Mouse (Mus musculus): Measurements from ENCODE around the gene Hnrnpa1. TPM values are rescaled to one million over a fixed set of nuclear protein-coding genes. Genes with fewer than 3 reads are reported as not detected.

Gene Hnrnpa1
- total RNA-seq, 1 experiment from 2014 or later, result 1,831 TPM

Other genes starting within 250 kb of the Hnrnpa1 start
- not detected in 2 replicates for gene Hoxc8, start 249.8 kb upstream of the Hnrnpa1 start, total RNA-seq (2017)
- not detected in 2 replicates for gene Hoxc6, start 242.2 kb upstream of the Hnrnpa1 start, total RNA-seq (2017)
- not detected in 2 replicates for gene Hoxc4, start 221.5 kb upstream of the Hnrnpa1 start, total RNA-seq (2017)
- gene Smug1, start 73.3 kb upstream of the Hnrnpa1 start, total RNA-seq (2017), result 4.2 and 4.9 TPM in 2 replicates
- 248 and 261 TPM in 2 replicates for gene Cbx5, start 616 bp upstream of the Hnrnpa1 start, total RNA-seq (2017)
- 121 and 135 TPM in 2 replicates for gene Nfe2, start 18.0 kb downstream of the Hnrnpa1 start, total RNA-seq (2017)
- gene Copz1, start 32.3 kb downstream of the Hnrnpa1 start, total RNA-seq (2017), result 53.8 and 55.5 TPM in 2 replicates
- gene Gpr84, start 70.2 kb downstream of the Hnrnpa1 start, total RNA-seq (2017), result not detected in 2 replicates
- 3.9 and 6.0 TPM in 2 replicates for gene Zfp385a, start 99.7 kb downstream of the Hnrnpa1 start, total RNA-seq (2017)
- 13.4 and 17.7 TPM in 2 replicates for gene Itga5, start 126.3 kb downstream of the Hnrnpa1 start, total RNA-seq (2017)
- not detected in 2 replicates for gene Gtsf1, start 190.0 kb downstream of the Hnrnpa1 start, total RNA-seq (2017)
- gene Gtsf2, start 208.0 kb downstream of the Hnrnpa1 start, total RNA-seq (2017), result not detected in 2 replicates
- gene Nckap1l, start 213.4 kb downstream of the Hnrnpa1 start, total RNA-seq (2017), result 86.4 and 101 TPM in 2 replicates

Measured in common myeloid progenitor, adult 5-6 weeks (primary cell).